Mouse (Mus musculus) kidney, postnatal 4 days (tissue): ENCODE results near the gene Retreg3.
"Not testable (repeated sequence)": the region's sequence is repeated elsewhere in the genome, so short reads cannot be mapped to it uniquely, and the experiment has no call there.

Experiments used
- DNase-seq, 2 experiments: peaks; one replicate each; pipeline ENCODE4 v3.0.0; 2021; ENCODE audit warnings: mixed read lengths in 2 of 2

The Retreg3 gene

DNA sequence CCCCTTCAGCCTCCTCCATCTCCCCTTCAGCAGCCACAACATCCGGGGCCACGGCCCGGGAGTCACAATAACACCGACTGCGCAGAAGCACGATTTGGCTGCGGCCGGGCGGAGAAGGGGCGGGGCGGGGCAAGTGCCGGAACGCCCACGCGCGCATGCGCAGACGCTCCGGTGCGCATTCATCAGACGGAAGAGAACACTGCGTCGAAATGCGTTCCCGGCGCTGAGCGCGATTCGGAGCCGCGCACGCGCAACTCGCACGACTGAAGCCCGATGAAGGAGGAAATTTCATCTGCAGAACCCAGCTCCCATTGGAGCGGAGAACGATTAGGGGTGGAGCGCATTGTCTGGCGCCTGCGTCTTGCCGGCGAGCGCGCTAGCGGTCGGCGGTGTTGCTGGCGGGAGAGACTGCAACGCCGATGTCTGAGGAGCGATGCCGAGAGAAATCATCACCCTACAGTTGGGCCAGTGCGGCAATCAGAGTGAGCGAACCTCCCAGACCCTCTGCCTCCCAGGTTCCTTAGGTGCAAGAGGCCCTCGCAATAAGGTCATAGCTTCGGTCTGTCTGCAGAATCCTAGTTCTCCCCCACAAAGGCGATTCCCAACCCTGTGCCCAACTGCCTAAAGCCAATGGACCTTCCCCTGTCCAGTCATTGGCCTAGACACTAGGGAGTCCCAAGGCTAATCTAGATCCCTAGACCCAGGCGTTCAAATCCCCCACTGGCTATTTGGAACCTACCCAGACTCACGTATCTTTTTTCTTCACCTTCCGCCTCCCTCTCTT lies at the start of gene Retreg3, which contains the start of gene Tubg1:
Gene Retreg3 (minus strand): TSS at position 133 of the 784 bp plus-strand sequence.
Gene Tubg1 (plus strand): TSS at position 178 of the 784 bp plus-strand sequence.
- peak; percentile 99 to 100 for DNase-seq

DNA sequence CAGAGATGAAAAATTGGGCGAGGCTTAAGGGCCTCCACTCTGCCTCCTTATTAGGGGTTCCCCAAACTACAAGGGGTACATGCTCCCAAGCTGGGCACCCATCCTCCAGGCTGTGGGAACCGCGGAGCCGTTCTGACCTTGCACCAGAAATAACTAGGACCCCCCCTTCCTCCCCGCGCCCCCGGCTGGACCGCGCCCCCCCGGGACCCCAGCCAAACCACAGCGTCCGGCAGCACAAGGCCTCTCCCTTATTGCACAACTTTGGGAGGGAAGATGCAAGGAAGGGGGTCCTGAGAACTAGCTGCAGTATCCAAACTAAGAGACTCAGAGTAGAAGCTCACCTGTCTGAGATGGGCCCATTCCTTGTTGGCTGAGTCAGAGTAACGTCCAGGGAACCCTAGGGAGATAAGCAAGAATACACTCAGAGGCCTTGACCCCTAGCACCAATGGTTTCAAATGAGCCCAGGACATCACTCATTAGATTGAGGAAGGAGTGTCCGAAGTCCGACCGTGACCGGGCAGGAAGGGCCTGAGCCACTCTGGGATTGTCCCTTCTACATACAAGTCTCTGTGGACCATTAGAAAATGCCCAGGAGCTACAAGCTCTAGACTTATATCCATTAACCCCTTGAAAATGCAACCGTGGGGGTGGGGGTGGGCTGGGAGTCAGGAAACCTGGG lies 48.7 kb upstream of the Retreg3 start:
- peak; percentile 81 to 83 for DNase-seq

DNA sequence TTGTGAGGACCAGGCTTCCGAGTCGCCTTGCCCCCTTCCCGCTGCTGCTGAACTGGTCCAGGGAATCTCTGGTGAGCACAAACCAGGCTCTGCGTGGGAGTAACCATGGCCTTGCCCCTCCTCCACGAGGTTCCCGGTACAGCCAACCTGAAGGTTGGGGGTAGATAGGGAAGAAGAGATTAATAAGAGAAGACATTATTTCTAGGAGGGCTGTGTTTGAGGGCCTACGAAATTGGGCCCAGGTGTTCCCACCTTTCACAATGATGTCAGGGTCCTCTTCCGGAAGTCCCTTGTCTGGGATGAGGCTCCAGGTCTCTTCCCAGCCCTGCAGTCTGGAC lies 48.2 kb upstream of the Retreg3 start:
- DNase-seq: peak in 1 of 2 experiments; percentile 21

DNA sequence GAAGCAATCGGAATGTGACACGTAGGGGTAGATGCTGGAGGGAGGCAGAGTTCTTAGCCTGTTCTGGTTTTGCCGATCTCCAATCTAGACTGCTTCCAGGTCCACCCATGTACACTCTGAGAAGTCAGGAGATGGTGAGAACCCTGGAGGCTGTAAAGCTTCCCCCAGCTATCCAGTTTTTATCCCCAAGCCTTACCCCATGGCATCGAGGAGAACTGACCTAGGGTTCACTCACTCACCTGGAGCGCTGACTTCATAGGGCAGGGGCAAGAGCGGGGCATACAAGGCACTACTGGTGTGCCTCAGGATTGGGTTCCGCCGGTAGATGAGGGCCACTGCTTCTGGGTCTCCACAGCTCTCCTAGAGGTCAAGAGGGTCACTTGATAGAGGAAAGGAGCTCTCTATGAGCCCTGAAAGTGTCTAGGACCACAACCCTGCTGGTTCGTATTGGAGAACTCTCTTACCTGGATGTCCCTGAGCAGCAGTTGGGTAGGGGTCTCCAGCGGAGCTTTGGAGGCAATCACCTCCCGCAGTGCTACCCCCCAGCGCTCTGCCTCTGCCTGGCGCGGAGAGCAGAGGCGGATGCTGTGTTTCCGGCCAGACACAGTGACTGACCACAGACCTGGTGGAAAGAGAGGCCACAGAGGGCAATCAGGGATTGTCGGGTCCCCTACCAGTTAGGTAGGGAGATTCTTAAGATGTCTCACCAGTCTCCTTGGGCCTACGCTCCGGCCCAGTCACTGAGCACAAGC lies 47.7 kb upstream of the Retreg3 start:
- peak in 1 of 2 experiments; percentile 13 for DNase-seq

DNA sequence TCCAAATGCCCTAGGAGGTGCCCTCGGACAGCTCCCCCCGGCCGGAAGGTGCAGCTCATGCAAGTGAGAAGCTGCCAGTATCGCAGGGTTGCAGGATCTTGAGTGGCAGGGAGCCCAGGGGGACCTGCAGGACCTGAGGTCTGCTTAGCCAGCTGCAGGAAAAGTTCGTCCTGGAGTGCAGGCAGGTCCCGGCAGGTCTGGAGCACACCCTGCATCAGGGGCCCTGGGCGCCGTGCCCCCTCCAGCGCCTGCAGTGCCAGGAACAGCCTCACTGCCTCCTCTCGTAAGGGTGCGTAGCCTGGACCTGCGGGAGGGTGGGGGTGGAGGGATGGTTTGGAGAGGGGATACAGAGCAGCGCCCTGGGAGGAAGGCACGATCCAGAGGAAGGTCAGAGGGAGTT lies 46.7 kb upstream of the Retreg3 start:
- DNase-seq: no peak

DNA sequence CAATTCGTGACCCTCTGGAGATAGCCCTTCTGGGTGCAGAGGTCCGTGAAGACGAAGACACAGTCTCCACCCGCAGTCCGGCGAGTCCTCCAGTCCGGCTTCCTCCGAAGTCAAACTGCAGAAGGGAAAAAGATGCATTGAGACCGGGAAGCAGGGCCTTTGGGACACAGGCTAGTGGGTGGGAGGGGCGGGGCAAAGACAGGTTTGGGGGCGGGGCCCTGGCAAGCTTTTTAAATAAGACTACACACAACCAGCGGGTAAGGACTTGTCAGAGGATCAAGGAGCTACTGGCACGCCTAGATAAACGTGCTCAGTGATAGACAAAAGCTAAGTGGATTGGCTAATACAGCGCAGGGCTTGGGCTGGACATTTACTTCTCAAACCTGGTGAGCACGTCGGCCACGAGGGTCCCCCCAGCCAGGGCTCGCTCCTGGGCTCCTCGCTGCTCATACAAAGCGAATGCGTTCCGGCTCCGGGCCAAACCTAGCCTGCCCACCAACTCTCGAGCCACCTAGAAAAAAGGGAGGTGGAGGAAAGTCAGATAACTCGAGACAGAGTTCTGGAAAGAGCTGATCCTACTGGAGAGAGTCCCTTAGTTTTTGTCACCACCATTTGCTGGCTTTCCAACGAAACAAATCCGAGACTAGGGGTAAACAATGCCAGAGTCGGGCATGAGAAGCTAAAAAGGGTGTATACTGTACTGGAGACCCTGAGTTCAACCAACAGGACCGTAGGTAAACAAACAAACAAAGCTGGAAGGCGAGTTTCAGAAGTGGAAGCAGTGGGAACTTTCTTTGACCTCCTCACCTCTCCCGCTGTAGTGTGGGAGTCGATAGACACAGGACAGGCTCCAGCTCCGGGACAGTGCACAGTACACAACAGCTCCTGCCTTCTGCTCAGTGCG lies 45.2 kb upstream of the Retreg3 start:
- DNase-seq: peak in 1 of 2 experiments; percentile 50

DNA sequence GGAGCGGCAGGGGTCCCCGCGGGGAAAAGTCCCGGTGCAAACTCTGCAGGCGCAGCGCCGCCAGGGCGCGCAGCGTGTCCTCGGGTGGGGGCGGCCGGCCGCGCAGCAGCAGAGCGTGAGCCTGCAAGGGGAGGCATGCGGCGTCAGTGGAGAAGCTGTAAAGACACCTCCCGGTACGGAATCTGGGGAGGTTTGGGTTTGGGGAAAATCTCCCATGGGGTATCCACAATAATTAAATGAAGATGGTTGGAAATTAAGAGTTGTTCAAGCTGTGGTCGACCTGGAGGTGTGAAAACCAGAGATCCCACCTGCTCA lies 44.6 kb upstream of the Retreg3 start:
- DNase-seq: no peak

DNA sequence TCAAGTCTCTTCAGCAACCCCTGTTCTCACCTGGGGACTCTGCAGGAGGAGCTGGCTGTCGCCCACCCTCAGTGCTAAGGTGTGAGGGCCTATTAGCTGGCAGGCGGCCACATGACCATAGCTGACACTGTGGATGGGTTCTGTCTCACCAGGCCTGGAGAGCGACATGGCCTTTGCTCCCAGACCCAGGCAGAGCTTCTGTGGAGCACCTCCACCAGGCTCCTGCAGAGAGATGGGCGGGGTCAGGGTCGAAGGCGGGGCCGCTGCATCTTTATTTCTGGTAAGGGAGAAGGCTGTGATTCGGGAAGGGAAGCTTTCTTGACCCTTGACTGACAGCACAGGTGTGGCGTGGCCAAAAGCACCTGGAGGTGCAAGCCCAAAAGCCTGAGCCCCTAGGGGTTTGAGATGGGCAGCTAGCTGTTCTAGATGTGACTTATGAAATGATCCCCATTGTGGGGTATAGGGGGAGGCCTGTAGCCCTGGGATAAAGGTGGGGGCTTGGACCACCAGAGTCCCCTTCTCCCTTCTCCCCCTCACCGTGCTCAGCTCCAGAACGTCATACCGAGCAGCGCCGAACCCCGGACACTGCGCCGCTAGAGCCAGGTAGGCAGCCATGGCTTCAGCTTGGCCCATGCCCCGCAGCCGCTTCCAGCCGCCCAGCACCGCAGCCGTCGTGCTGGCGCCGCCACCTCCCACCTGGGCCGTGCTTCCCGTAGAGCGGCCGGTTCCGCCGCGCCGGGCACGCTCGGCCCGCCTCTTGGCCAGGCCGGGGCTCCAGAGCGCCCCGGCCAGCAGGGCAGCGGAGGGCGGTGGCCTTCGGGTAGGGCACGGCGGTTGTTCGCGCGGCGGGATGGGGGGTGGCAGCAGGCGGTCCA lies 44.0 kb upstream of the Retreg3 start:
- DNase-seq: peak; percentile 52 to 67

DNA sequence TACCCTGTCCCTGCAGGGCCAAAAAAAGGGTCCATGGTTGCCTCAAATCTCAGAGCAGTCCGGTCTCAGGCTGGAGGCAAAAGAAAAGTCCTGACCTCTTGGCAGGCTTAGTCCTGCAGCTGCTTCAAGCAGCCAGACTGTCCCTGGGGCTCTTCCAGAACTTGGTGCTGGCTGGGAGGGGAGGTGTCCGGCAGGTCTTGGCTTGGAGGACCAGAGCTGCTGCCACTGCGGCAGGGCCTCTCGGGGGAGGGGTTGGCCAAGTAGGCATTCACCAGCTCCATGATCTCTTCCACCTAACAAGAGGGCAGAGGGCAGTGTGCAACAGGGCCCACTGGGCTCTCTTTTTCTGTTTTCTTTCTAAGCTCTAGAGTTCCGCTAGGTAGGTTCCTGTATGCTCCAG lies 43.1 kb upstream of the Retreg3 start:
- peak; percentile 48 to 64 for DNase-seq

DNA sequence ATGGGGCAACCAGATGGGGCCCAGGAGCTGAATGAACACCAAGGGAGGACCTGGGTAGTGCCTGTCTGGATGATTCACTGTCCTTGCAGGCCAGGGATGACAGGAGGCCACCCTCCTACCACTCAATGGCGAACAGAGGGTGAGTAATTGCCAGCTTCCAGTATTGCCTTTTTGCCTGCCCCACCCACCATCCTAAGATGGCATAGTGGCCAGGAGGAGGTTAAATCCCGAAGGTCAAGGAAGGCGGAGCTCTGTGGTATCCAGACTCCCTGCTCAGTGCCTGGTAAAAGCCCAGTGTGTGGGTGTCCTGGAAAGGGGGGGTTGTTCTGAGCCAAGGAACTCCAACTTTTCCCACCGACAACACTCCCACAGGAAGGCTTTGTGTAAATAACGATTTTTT lies 42.6 kb upstream of the Retreg3 start:
- DNase-seq: no peak

DNA sequence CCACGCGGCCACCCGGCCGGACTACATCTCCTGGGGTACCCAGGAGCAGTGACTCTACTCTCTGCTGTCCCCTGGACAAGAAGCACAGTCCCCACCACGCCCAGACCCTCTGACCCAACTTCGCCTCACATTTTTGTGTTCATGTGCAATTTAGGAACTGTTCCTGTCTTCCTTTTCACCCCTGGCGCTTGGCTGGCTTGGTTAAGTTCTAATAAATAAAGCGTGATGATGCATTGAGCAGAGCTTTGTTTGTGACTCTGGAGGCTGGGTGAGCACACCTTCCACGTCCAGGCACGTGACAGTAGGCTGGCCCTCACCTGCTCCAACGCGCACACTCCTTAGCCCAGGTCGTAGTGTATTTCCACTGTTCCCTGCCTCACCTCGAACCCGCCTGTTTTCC lies 41.9 kb upstream of the Retreg3 start:
- no peak for DNase-seq

DNA sequence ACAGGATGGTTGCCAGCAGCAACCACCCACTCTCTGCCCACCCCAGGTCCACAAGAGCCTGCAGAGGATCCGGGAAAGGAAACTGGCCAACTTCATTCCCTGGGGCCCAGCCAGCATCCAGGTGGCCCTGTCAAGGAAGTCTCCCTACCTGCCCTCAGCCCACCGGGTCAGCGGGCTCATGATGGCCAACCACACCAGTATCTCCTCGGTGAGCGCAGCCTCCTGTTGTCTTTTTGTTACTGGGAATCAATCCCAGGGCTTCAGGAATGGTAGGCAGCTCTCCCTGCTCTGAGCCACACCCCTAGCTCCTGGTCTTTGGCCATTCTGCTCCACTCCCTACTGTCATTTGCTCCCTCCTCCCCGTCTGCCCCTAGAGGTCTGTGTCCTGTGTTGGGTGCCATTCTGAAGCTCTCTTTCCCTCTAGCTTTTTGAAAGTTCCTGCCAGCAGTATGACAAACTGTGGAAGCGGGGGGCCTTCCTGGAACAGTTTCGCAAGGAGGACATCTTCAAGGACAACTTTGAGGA lies 41.4 kb upstream of the Retreg3 start:
- not testable (repeated sequence) for DNase-seq

DNA sequence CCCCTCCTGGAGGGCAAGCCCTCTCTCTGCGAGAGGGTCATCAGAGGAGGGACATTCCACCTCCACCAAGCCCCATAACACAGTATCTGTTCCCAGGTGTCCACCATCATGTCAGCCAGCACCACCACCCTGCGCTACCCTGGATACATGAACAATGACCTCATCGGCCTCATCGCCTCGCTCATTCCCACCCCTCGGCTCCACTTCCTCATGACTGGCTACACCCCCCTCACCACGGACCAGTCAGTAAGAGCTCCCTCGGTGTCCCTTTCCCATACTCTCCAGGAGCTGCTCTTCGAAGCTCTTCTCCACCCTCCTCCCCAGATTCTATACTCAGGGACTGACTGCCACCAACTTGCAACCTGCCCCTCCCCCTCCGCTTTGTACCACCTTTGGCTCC lies 40.5 kb upstream of the Retreg3 start:
- DNase-seq: not testable (repeated sequence)

DNA sequence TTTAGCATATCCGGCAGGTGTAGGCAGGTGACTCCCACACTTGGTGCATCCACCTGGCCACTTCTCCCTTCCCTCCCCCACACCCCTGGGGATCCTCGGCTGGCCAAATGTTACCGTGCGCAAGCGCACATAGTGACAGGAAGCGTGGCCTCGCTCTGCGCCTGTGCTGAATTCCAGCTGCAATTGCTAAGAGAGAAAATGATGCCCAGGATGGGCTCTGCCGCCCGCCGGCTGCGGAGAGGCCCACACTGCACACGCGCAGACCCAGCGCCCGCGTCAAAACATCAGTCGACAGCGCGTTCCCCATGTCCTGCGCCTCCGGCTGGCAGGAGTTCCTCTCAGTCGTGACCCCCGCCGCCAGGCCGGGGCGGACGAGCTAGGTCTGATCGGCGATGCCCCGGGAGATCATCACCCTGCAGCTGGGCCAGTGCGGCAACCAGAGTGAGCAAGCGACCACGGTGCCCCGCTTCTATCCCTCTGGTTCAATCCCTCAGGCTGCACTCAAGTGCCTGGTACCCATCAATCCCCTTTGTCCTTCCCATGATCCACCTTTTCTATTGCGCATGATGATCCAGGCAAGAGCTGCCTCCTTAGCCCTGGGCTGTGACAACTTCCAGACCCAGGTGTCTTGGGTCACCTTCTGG lies 36.2 kb upstream of the Retreg3 start, which contains the start of gene Tubg2:
Gene Tubg2 (plus strand): TSS at position 180 of the 644 bp plus-strand sequence.
- peak; percentile 74 to 83 for DNase-seq

DNA sequence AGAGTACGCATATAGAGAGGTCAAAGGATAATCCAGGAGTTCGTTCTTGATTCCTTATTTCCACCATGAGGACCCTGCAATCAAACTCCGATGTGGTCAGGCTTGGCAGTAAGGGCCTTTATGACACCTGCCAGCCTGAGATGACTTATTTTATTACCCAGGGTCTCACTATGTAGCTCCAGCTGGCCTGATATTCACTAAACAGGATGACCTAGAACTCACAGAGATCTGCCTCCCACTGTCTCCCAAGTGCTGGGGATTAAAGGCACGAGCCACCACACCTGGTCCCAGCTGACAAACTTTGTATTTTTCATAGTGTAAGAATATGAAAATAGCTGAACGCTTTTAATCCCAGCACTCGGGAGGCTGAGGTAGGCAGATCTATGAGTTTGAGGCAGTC lies 35.5 kb upstream of the Retreg3 start:
- DNase-seq: no peak

DNA sequence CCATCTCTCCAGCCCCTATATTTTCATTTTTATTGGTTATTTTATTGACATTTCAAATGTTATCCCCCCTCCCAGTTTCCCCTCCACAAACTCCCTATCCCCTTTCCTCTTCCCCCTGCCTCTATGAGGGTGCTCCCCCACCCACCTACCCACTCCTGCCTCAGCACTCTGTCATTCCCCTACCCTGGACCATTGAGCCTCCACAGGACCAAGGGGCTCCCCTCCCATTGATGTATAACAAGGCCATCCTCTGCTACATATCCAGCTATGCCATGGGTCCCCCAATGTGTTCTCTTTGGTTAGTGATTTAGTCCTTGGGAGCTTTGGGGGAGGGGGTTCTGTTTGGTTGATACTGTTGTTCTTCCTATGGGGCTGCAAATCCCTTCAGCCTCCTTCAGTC lies 35.0 kb upstream of the Retreg3 start:
- DNase-seq: no peak

DNA sequence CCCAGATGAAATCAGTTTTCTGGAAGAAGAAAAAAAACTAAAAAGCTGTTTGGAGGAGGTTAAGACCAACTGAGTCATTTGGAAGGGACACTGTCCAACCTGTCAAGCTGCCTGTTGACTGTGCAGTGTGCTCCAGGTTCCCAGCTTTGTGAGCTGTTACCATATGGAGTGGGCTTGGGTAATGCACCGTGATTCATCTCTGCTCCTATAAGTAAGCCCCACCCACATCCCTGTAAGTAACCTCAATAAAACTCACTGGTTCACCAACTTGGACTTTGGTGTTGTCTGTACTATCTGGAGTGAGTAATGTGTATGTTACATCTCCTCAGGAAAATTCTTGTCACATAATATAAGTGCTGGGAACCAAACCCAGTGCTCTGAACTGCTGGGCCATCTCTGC lies 33.1 kb upstream of the Retreg3 start:
- DNase-seq: no peak

DNA sequence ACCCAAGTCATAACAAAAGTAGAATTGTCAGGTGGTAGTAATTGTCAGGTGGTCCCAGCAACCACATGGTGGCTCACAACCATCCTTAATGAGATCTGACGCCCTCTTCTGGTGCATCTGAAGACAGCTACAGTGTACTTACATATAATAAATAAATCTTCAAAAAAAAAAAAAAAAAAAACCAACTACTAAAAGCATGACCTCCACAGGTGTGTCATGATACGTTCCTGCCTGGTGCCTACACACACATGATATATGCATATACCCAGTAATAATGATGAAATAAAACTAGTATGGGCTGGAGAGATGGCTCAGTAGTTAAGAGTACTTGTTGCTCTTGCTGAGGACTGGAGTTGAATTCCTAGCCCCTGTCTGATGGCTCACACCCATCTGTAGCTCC lies 31.4 kb upstream of the Retreg3 start:
- no peak for DNase-seq

DNA sequence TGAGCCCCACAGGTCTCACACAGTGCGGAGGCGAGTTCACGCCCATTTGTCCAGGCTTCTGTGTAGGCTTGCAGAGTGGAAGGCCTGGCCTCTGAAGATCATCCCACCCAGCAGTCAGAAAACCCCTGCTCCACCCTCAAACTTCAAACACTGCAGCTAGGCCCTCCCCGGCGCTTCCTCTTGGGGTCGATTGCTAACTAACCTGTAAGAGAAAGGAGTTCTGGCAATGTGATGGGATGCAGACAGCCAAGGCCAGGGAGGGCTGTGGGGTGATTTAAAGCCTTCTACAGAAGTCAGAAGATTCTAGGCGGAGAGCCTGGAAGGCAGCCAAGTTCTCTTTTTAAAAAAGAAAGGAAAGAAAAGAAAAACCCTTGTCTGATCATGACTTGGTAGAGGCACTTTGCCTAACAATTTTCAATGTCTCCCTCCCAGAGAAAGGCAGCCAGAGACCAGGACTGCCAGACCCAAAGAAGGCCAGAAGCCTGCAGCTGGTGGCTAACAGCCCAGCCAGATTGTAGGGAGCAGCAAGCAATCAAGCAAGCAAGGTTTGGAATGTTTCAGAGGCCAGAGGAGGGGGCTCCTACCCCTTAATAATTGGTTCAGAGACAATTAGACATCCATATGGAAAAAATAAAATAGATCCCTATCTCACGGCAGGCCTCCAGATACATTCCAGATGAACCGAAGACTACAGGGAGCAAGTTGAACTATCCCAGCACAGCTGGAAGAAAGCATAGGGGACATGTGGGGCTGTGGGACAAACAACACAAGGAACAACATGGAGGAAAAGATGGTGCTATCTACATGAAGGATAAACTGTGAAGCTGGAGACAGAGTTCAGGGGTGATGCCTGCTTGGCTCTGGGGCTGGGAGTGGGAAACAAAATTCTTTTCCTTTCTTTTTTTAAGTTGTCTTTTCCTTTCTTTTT lies 29.7 kb upstream of the Retreg3 start:
- DNase-seq: peak; percentile 66 to 74

DNA sequence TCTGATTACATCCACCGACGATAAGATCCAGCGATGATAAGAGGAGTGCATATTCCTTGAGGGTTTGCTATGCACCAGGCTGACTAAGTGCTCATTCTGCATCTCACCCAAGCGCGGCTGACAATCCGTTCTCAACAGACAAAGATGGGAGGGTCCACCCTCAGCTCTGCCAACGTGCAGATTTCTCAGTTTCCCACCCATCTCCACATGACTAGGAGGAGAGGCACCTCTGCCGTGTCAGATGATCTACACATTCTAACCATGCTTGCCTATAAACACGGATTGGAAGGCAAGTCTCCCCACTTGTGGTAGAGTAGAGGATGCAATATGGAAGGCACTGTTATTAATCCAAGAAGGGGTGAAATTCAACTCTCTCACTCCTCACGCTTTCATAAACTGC lies 29.1 kb upstream of the Retreg3 start:
- no peak for DNase-seq
